Mouse (Mus musculus): ENCODE results near the gene Slc22a4.

DNA sequence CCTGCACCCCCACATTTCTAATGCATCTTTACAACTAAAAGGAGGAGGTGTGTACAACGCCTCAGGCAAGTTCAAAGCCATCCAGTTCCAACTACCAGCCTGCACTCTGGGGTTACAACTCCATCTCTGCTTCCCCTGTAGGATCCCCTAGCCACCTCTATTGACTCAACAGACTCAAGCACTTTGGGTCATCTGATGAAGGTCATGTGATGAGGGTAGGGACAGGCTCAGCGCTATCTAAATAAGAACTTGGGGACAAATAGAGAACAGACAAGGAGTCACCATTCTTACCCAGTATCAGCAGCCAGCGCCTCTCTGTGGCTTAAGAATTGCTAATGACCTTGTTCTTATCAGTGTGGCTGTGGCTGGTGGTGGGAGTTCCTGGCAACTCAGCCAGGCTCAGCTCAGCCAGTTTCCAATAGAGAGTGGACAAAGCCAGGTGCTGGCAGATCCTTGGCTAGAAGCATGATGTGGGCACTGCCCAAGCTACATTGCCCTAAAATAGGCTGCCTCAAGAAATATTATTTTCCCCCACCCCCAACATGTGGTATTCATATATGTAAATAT is 36.6 kb upstream of the Slc22a4 start:
- TF ChIP-seq CTCF (IDR thresholded peaks at IDR 0.05; ENCODE audit: borderline replicate concordance, control insufficient read depth, extremely low read depth, insufficient read depth, low read length, poor library complexity) (no peak), POLR2A (IDR thresholded peaks at IDR 0.05; ENCODE audit: control insufficient read depth, extremely low read depth, insufficient read depth, low read length, poor library complexity) (no peak)

Measured in thymus, adult 2 months (tissue).